Mouse (Mus musculus): ENCODE results near the gene Pabpc5. TPM values are rescaled to one million over a fixed set of nuclear protein-coding genes. Genes with fewer than 3 reads are reported as not detected.
A peak's percentile ranks its signal among the peaks of the same experiment; 100 is the strongest.

Pabpc5 gene
- total RNA-seq (2021) = 1 to 10 TPM; 4.2 to 4.4 TPM

- DNase-seq (ENCODE audit: extremely low spot score in 1 of 2, low spot score in 1 of 2) = peak; percentile 50 to 56
Observed at GRCm38 (mm10) chrX:119927081-119927571, at the start of gene Pabpc5. TSS of gene Pabpc5 (plus strand) at chrX:119927196.

GRCm38 (mm10) chrX:119886957-119887593 is 39.9 kb upstream of the Pabpc5 start:
- DNase-seq (ENCODE audit: extremely low spot score in 1 of 2, low spot score in 1 of 2) = no peak

GRCm38 (mm10) chrX:119888326-119888920 is 38.6 kb upstream of the Pabpc5 start:
- DNase-seq (ENCODE audit: extremely low spot score in 1 of 2, low spot score in 1 of 2) = no peak

- no peak for DNase-seq (ENCODE audit: extremely low spot score in 1 of 2, low spot score in 1 of 2)
Observed at GRCm38 (mm10) chrX:119927852-119928251, 856 bp downstream of the Pabpc5 start.

Data from layer of hippocampus, postnatal 25 days (tissue).